Mouse (Mus musculus) lung, embryonic 14.5 days (tissue): ENCODE measurements around the gene Eif2b4. TPM values are rescaled to one million over a fixed set of nuclear protein-coding genes. Genes with fewer than 3 reads are reported as not detected.

Experiments
- ATAC-seq: fragments of 200-750 bp; cut with Nextera tagmentation; 2 replicates; pipeline ENCODE4 v1.8.0; 2017; ENCODE audit warnings: mild to moderate bottlenecking, moderate TSS enrichment, moderate library complexity; ENCODE audit not compliant: insufficient read depth
- DNase-seq: peaks from one replicate; pipeline ENCODE4 v3.0.0-alpha.2; 2015
- H3K27ac ChIP-seq: fragments of 300-500 bp; sonication (generic); 2 replicates; pipeline ENCODE4 v1.5.1; 2014; ENCODE audit warnings: low read depth, mild to moderate bottlenecking, moderate library complexity
- H3K27me3 ChIP-seq: fragments of 300-500 bp; sonication (generic); 2 replicates; pipeline ENCODE4 v1.6.1; 2014; ENCODE audit warnings: low read length, control low read depth; ENCODE audit not compliant: insufficient read depth
- H3K36me3 ChIP-seq: fragments of 300-500 bp; sonication (generic); 2 replicates; pipeline ENCODE4 v1.6.1; 2014; ENCODE audit warnings: control low read depth; ENCODE audit not compliant: insufficient read depth
- H3K4me1 ChIP-seq: fragments of 300-500 bp; sonication (generic); 2 replicates; pipeline ENCODE4 v1.6.1; 2014; ENCODE audit warnings: antibody characterized with exemption, control low read depth; ENCODE audit not compliant: insufficient read depth
- H3K4me2 ChIP-seq: fragments of 300-500 bp; sonication (generic); 2 replicates; pipeline ENCODE4 v1.6.1; 2014; ENCODE audit warnings: mild to moderate bottlenecking
- H3K4me3 ChIP-seq: fragments of 300-500 bp; sonication (generic); 2 replicates; pipeline ENCODE4 v1.5.1; 2014; ENCODE audit warnings: low read depth, low read length
- H3K9ac ChIP-seq: fragments of 300-500 bp; sonication (generic); 2 replicates; pipeline ENCODE4 v1.6.1; 2014
- H3K9me3 ChIP-seq: fragments of 300-500 bp; sonication (generic); 2 replicates; pipeline ENCODE4 v1.6.1; 2016; ENCODE audit warnings: low read depth, low read length, control low read depth
- CTCF ChIP-seq: IDR thresholded peaks from 2 replicates; pipeline ENCODE4 v1.5.1; 2016; ENCODE audit warnings: antibody characterized with exemption, low read depth
- WGBS: fragments of 180-500 bp; shearing (Covaris S2); extraction: QIAGEN DNeasy Blood & Tissue Kit; methylation state at CpG from one replicate; pipeline ENCODE4 v1.1.7; 2014; 5-methylcytosine and 5-hydroxymethylcytosine counted together
- polyA plus RNA-seq: library from polyadenylated mRNA; unstranded; fragments of >200 nt; fragmentation: Nextera tagmentation; extraction: Ambion mirVana; gene quantifications from 2 replicates; pipeline ENCODE4 v1.2.1, GENCODE M21; 2014

Eif2b4 gene
- polyA plus RNA-seq, 1 experiment from 2014 or later: 64.2 TPM

GRCm38 (mm10) chr5:31199893-31200292 is 6.7 kb upstream of the Eif2b4 start:
- Histone ChIP-seq H3K4me3 (no peak overlapping the region; the same call in 1 of the 2 replicates), H3K27me3 (no peaks in the 10 kb centered on the region), H3K4me1 (peaks cover 4% of the 10 kb centered on the region; the same call in 1 of the 2 replicates), H3K9me3 (peaks cover 6% of the 10 kb centered on the region; the same call in 1 of the 2 replicates), H3K27ac (no peak overlapping the region), H3K36me3 (peaks cover 84% of the 10 kb centered on the region), H3K9ac (no peak overlapping the region), H3K4me2 (no peak overlapping the region)
- DNase-seq (peak; percentile 7), ATAC-seq (no peak)
- WGBS: 81% methylated on average over 9 of the region's 9 CpGs
- TF ChIP-seq CTCF: peak; percentile 17; the same call in 1 of the 2 replicates

- ATAC-seq: no peak
- Histone ChIP-seq H3K27ac (no peak overlapping the region), H3K4me1 (peaks cover 4% of the 10 kb centered on the region; the same call in 1 of the 2 replicates), H3K9ac (no peak overlapping the region), H3K36me3 (peaks cover 84% of the 10 kb centered on the region), H3K27me3 (no peaks in the 10 kb centered on the region), H3K9me3 (peaks cover 6% of the 10 kb centered on the region; the same call in 1 of the 2 replicates), H3K4me2 (no peak overlapping the region), H3K4me3 (no peak overlapping the region)
- no peak for TF ChIP-seq CTCF
- no peak for DNase-seq
- WGBS: 88% methylated on average over 19 of the region's 19 CpGs
Measured at GRCm38 (mm10) chr5:31199321-31199892, 6.2 kb upstream of the Eif2b4 start.

- DNase-seq (no peak), ATAC-seq (no peak)
- Histone ChIP-seq H3K4me3 (no peak overlapping the region), H3K9me3 (peaks cover 6% of the 10 kb centered on the region; the same call in 1 of the 2 replicates), H3K4me2 (no peak overlapping the region), H3K9ac (no peak overlapping the region), H3K27ac (no peak overlapping the region), H3K36me3 (peaks cover 81% of the 10 kb centered on the region), H3K27me3 (no peaks in the 10 kb centered on the region), H3K4me1 (peaks cover 7% of the 10 kb centered on the region; the same call in 1 of the 2 replicates)
- 85% methylated on average over 5 of the region's 5 CpGs for WGBS
- no peak for TF ChIP-seq CTCF
Measured at GRCm38 (mm10) chr5:31198616-31199320, 5.5 kb upstream of the Eif2b4 start.

GRCm38 (mm10) chr5:31198170-31198569 is 4.9 kb upstream of the Eif2b4 start:
- Histone ChIP-seq H3K9me3 (peaks cover 6% of the 10 kb centered on the region; the same call in 1 of the 2 replicates), H3K27me3 (no peaks in the 10 kb centered on the region), H3K27ac (no peak overlapping the region), H3K9ac (no peak overlapping the region), H3K4me1 (peaks cover 7% of the 10 kb centered on the region; the same call in 1 of the 2 replicates), H3K36me3 (peaks cover 75% of the 10 kb centered on the region), H3K4me3 (no peak overlapping the region), H3K4me2 (no peak overlapping the region)
- no peak for DNase-seq
- 76% methylated on average over 9 of the region's 9 CpGs for WGBS
- ATAC-seq: no peak
- TF ChIP-seq CTCF: no peak

- peaks cover 69% of the 10 kb centered on the region for H3K36me3 ChIP-seq
- no peak overlapping the region for H3K4me3 ChIP-seq
- WGBS: 90% methylated on average over 12 of the region's 12 CpGs
- no peak for ATAC-seq
- H3K27ac ChIP-seq: no peak overlapping the region
- no peak overlapping the region for H3K9ac ChIP-seq
- DNase-seq: no peak
- no peak for TF ChIP-seq CTCF
- no peak overlapping the region for H3K4me2 ChIP-seq
- no peaks in the 10 kb centered on the region for H3K27me3 ChIP-seq
- H3K4me1 ChIP-seq: peaks cover 5% of the 10 kb centered on the region; the same call in 1 of the 2 replicates
- peaks cover 6% of the 10 kb centered on the region; the same call in 1 of the 2 replicates for H3K9me3 ChIP-seq
Measured at GRCm38 (mm10) chr5:31197072-31197471, 3.8 kb upstream of the Eif2b4 start.

GRCm38 (mm10) chr5:31196207-31196606 is 3.0 kb upstream of the Eif2b4 start:
- peaks cover 69% of the 10 kb centered on the region for H3K36me3 ChIP-seq
- no peak overlapping the region for H3K27ac ChIP-seq
- no peak overlapping the region for H3K9ac ChIP-seq
- H3K4me1 ChIP-seq: peaks cover 8% of the 10 kb centered on the region; the same call in 1 of the 2 replicates
- no peak for TF ChIP-seq CTCF
- WGBS: 90% methylated on average over 10 of the region's 10 CpGs
- DNase-seq: no peak
- H3K4me3 ChIP-seq: no peak overlapping the region
- H3K4me2 ChIP-seq: no peak overlapping the region
- no peaks in the 10 kb centered on the region for H3K27me3 ChIP-seq
- peaks cover 6% of the 10 kb centered on the region; the same call in 1 of the 2 replicates for H3K9me3 ChIP-seq
- no peak for ATAC-seq

- no peaks in the 10 kb centered on the region for H3K27me3 ChIP-seq
- peaks cover 8% of the 10 kb centered on the region; the same call in 1 of the 2 replicates for H3K4me1 ChIP-seq
- WGBS: 89% methylated on average over 4 of the region's 4 CpGs
- H3K9me3 ChIP-seq: peaks cover 6% of the 10 kb centered on the region; the same call in 1 of the 2 replicates
- H3K9ac ChIP-seq: no peak overlapping the region
- ATAC-seq: no peak
- peaks cover 69% of the 10 kb centered on the region for H3K36me3 ChIP-seq
- TF ChIP-seq CTCF: no peak
- no peak overlapping the region for H3K4me2 ChIP-seq
- H3K27ac ChIP-seq: no peak overlapping the region
- no peak for DNase-seq
- H3K4me3 ChIP-seq: no peak overlapping the region
Measured at GRCm38 (mm10) chr5:31195671-31196070, 2.4 kb upstream of the Eif2b4 start.
